Mouse (Mus musculus): ENCODE data around the gene Mxra7.
A peak's percentile ranks its signal among the peaks of the same experiment; 100 is the strongest.

Gene Mxra7

DNA sequence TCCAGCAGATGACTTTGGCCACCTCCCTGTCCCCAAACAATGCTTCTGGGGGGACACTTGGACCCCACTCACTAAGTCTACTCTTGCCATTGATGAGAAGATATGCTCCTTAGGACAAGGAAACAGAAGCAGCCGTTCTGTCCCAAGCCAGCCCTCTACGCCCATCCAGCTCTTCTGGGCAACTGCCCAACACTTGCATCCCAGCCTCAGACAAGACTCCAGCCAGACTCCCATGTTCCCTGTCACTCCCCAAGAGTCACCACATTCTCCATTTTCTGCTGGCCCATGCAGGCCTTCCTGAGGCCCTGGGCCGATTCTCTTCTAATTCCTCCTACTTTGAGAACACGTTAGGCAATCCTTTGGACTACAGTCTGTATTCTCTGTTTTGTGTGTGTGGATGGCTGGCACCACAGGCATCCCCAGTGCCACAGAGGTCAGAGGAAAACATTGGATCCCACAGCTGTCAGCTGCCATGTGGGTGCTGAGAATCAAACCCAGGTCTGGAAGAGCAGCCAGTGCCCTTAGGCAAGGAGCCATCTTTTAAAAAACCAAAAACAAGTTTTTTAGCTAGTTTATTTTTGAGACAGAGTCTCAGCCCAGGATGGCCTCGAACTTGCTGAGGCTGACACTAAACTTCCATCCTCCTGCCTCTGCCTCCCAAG lies 7.8 kb downstream of the Mxra7 start:
- DNase-seq (ENCODE audit: low read depth, low spot score), result no peak

DNA sequence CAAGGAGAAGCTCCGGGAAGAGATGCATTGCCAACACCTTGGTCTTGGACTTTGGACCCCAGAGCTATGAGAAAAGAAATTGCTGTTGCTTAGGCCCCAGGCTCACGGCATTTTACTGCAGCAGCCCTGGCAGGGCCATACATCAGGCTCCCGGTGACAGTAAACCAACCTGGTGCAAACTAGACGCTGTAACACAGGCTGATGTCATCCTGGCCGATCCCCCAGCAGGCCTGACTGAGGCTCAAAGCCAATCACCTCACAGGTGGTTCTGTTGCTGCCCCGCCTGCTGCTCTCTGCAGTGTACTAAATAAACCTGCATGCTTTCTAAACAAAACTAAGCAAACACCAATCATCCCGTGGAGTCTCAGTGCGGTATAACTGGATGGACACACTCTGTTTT lies 9.1 kb downstream of the Mxra7 start:
- peak; percentile 58 for DNase-seq (ENCODE audit: low read depth, low spot score)

- no peak for DNase-seq (ENCODE audit: low read depth, low spot score)
Observed at GRCm38 (mm10) chr11:116817567-116817966, 10.3 kb downstream of the Mxra7 start.

DNA sequence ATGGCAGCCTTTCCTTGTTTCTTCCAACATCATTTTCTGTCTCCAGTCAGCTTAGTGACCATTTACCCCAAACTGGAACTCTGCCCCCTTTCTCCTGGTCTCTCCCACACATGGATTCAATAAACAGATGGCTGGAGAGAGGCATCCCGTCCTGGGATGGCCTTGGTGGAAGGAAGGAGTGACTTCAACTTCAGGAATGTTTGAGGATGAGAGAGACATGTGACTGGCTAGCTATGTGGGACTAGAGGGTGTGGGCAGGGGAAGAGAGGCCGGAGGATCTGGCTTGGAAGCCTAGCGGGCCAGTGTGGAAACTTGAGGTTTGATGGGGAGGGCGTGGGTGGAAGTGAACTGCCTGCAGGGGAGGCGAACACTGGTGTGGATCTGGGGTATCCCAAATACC lies 11.1 kb downstream of the Mxra7 start:
- no peak for DNase-seq (ENCODE audit: low read depth, low spot score)

DNA sequence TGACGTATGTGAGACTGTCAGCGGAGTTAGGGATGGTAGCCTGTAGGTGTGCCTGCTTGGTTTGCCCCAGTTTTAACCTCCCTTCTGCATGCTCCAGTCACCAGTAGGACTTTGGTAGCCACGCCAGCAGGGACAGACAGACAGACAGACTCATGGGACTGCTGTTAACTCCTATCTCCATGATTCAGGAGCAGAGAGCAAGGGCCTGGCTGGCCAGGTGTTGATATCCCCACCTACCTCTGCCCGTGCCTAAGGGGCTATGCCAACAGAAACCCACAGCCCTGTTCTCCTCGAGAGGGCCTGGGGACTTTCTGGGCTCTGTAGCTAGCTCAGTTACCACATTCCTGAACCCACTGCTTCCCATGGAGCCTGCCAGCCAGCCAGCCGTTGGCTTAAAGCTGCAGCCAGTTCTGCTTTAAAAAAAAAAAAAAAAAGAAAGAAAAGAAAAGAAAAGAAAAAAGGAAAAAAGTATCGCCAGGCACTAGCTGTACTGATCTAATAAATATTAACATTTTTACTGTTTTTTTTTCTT lies 12.9 kb downstream of the Mxra7 start:
- no peak for DNase-seq (ENCODE audit: low read depth, low spot score)

- DNase-seq (ENCODE audit: low read depth, low spot score), result no peak
Observed at GRCm38 (mm10) chr11:116814076-116814883, 13.6 kb downstream of the Mxra7 start.

GRCm38 (mm10) chr11:116813610-116814009 lies 14.2 kb downstream of the Mxra7 start:
- no peak for DNase-seq (ENCODE audit: low read depth, low spot score)

DNA sequence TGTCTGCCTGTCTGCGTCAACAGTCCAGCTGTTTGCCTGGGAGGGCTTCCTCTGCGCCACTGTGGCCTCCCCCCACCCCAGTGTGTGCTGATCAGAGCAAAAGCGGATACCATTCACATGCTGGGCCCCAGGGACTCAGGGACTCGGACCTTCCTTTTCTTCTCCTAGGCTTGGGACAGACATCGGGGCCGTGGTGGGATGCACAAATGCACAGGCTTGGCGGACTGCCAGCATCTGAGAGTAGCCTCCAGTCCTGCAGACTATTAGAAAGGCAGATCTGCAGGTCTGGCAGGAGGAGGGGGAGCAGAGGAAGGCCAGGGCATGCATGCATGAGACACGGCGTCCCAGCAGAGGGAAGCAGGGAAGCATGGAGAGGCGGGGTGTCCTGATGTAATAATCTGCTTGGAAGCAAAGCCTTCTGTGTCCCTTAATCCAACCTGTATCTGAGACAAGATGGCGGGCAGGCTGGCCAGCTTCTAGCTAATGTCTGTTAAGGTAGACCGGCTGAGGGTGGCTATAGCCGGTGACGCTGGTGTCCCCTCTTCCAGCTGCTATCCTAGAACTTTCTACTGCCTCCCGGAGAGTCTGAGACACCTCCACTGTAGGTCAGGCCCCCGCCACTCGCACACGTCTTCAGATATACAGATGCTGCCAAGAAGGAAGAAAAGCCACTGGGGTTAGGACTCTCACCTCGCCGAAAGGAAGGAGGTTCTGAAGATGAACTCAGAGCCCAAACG lies 14.9 kb downstream of the Mxra7 start:
- DNase-seq (ENCODE audit: low read depth, low spot score), result no peak

DNA sequence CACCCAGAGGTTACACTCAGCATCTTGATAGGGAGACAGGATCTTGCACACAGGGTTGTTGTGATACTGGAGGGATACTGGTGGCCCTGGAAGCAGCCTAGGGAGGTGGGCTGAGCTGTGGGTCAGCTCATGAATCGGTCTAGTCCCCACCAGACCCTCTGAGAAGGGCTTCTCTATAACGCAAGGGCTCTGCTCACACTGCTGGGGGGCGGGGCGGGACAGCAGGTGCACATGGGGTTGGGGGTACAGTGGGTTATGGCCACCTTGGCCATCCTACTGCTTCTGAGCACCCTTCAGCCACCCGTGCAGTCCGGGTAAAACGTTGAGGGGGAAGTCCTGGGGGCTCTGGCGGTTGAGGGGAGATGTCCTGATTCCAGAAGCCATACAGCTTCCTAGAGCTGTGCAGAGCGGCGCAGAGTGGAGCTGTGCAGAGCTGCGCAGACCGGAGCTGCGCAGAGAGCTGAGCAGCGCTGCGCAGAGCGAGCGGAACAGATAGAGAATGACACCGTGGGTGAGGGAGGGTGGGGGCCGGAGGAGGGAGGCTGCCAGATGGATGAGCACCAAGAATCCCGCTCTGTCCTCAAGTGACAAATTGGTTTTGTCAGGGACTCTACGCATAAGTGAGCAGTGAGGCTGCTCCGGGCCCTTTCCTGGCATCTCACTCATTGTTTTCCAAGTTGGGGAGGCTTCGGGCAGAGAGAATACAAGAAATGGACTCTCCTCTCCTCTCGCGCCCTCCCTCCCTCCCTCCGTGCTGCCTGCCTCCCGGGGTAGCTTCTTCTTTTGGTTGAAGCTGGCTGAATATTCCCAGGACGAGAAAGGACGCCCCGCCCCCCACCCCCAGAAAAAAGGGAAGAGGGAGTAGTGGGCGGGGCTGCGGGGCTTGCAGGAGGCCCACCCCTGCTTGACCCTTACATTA lies 16.6 kb downstream of the Mxra7 start:
- DNase-seq (ENCODE audit: low read depth, low spot score), result peak; percentile 97

GRCm38 (mm10) chr11:116810528-116810927 lies 17.3 kb downstream of the Mxra7 start:
- DNase-seq (ENCODE audit: low read depth, low spot score), result peak; percentile 57

GRCm38 (mm10) chr11:116809520-116809919 lies 18.3 kb downstream of the Mxra7 start:
- no peak for DNase-seq (ENCODE audit: low read depth, low spot score)

GRCm38 (mm10) chr11:116808811-116809395 lies 18.9 kb downstream of the Mxra7 start:
- no peak for DNase-seq (ENCODE audit: low read depth, low spot score)

DNA sequence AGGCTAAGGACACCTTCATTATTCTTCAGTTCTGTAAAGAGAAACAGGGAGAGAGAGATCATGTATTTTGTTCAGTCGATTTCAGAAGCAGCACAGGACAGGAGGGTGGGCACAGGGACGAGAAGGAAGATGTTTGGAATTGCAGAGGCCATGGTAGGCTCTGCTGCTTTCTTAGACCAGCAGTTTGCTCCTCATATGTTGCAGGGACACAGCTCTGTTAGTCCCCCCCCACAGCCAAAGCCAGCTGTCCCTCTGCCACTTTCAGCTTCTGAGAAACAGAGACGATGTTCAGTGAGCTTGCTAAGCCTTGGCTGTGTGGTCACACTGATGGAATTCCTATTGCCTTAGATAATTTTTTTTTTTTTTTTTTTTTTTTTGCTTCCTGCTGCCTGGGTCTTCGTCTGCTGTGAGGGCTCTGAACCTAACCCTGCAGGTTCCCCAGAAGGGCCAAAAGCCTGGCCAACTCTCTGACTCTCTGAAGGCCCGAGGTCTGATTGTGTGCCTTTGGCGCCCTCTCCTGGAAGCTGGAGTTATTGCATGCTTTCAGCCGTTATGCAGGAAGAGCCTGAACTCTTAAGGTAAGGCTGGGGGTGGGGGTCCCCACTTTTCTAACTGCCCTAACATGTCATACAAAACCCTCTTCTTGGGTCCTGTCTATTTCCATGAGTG lies 19.8 kb downstream of the Mxra7 start:
- peak; percentile 93 for DNase-seq (ENCODE audit: low read depth, low spot score)

DNA sequence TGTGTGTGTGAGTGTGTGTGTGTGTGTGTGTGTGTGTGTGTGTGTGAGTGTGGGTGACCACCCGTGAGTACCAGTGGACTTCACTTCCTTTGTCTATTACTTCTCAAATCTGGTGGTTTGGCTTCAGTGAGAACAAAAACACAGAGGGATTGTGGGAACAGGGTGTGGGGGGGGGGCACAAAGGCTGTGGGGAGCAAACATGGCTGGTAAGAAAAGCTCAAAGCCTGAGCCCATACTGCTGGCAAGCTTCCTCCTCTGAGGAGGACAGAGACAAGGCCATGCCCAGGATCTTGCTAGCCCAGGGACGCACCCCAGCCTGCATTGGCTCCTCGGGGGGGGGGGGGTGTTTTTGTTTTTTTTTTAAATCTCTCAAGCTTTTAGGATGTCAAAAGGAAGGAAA lies 20.3 kb downstream of the Mxra7 start:
- DNase-seq (ENCODE audit: low read depth, low spot score), result no peak

GRCm38 (mm10) chr11:116807116-116807515 lies 20.7 kb downstream of the Mxra7 start:
- no peak for DNase-seq (ENCODE audit: low read depth, low spot score)

- no peak for DNase-seq (ENCODE audit: low read depth, low spot score)
Observed at GRCm38 (mm10) chr11:116806136-116807071, 21.4 kb downstream of the Mxra7 start.

GRCm38 (mm10) chr11:116802709-116803108 lies 25.1 kb downstream of the Mxra7 start:
- no peak for DNase-seq (ENCODE audit: low read depth, low spot score)

- no peak for DNase-seq (ENCODE audit: low read depth, low spot score)
Observed at GRCm38 (mm10) chr11:116801106-116801505, 26.7 kb downstream of the Mxra7 start.

DNA sequence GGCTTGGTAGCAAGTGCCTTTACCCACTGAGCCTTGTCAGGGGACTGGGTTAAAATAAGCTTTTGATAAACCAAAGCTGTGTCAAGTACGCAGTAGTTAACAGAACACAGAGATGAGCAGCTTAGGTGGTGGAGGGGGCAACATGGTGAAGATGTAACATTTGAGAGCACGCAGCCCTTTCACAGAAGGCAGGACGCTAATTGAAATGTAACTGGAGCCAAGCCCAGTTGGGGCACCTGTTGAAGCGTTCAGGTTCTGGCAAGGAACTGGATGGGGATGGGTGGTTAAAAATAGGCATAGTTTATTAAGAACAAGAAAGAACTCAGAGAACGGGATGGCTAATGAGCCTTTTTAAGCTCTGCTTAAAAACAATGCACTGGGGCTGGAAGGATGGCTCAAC lies 28.5 kb downstream of the Mxra7 start:
- peak; percentile 33 for DNase-seq (ENCODE audit: low read depth, low spot score)

Data from brain, adult 2 months (tissue).